Mouse (Mus musculus) heart, postnatal 4 days (tissue): ENCODE data around the gene Ino80. TPM values are rescaled to one million over a fixed set of nuclear protein-coding genes. Genes with fewer than 3 reads are reported as not detected.

ENCODE experiments used
- DNase-seq: peaks from one replicate; pipeline ENCODE4 v3.0.0; 2021
- total RNA-seq, 2 experiments: library from RNA; stranded (reverse); gene quantifications; 2 replicates each; pipeline ENCODE4 v1.2.3; 2021

Ino80 gene
- total RNA-seq, 2 experiments from 2014 or later: 15.5 to 16.8 TPM

GRCm38 (mm10) chr2:119350555-119351486 lies 126.7 kb downstream of the Ino80 start, which contains the start of gene Chac1:
Gene Chac1, plus strand, starts transcription at chr2:119351229.
- DNase-seq: peak; percentile 78

- DNase-seq: no peak
These were observed 132.8 kb downstream of the Ino80 start for GRCm38 (mm10) chr2:119344537-119345138.

GRCm38 (mm10) chr2:119337425-119338265 lies 139.8 kb downstream of the Ino80 start:
- DNase-seq: peak; percentile 96

- peak; percentile 40 for DNase-seq
These were observed 141.0 kb downstream of the Ino80 start for GRCm38 (mm10) chr2:119336470-119336869.

- DNase-seq: no peak
These were observed 141.5 kb downstream of the Ino80 start for GRCm38 (mm10) chr2:119336002-119336401.

GRCm38 (mm10) chr2:119335535-119335934 lies 142.0 kb downstream of the Ino80 start:
- no peak for DNase-seq

- DNase-seq: peak; percentile 4
These were observed 142.4 kb downstream of the Ino80 start for GRCm38 (mm10) chr2:119334964-119335525.

GRCm38 (mm10) chr2:119334135-119334534 lies 143.4 kb downstream of the Ino80 start:
- DNase-seq: no peak

GRCm38 (mm10) chr2:119332177-119332661 lies 145.3 kb downstream of the Ino80 start:
- DNase-seq: peak; percentile 6

- DNase-seq: no peak
These were observed 146.7 kb downstream of the Ino80 start for GRCm38 (mm10) chr2:119330795-119331194.

GRCm38 (mm10) chr2:119329123-119329817 lies 148.2 kb downstream of the Ino80 start:
- no peak for DNase-seq

GRCm38 (mm10) chr2:119328546-119328945 lies 148.9 kb downstream of the Ino80 start:
- DNase-seq: peak; percentile 12

- DNase-seq: peak; percentile 4
These were observed 149.5 kb downstream of the Ino80 start for GRCm38 (mm10) chr2:119327942-119328526.

- peak; percentile 75 for DNase-seq
These were observed 150.4 kb downstream of the Ino80 start for GRCm38 (mm10) chr2:119327102-119327480.

- peak; percentile 39 for DNase-seq
These were observed 151.1 kb downstream of the Ino80 start for GRCm38 (mm10) chr2:119326161-119327101.

GRCm38 (mm10) chr2:119325568-119326143 lies 151.8 kb downstream of the Ino80 start, which contains the start of gene Dll4:
Gene Dll4, plus strand, starts transcription at chr2:119325784.
- DNase-seq: peak; percentile 78

- peak; percentile 23 for DNase-seq
These were observed 152.7 kb downstream of the Ino80 start for GRCm38 (mm10) chr2:119324576-119325318.

- DNase-seq: peak; percentile 9
These were observed 153.5 kb downstream of the Ino80 start for GRCm38 (mm10) chr2:119323866-119324575.
